Mouse (Mus musculus) lung, postnatal 0 days (tissue): ENCODE data around the gene Hepacam2. TPM values are rescaled to one million over a fixed set of nuclear protein-coding genes. Genes with fewer than 3 reads are reported as not detected.
"Not testable (repeated sequence)": the region's sequence is repeated elsewhere in the genome, so short reads cannot be mapped to it uniquely, and the experiment has no call there.

Source experiments
- ATAC-seq: fragments of 200-750 bp; cut with Nextera tagmentation; 2 replicates; pipeline ENCODE4 v1.8.0; 2017; ENCODE audit warnings: moderate library complexity
- DNase-seq: peaks from one replicate; pipeline ENCODE4 v3.0.0-alpha.2; 2016; ENCODE audit warnings: low spot score
- H3K27ac ChIP-seq: fragments of 300-500 bp; sonication (generic); 2 replicates; pipeline ENCODE4 v1.5.1; 2014; ENCODE audit warnings: antibody characterized with exemption, mild to moderate bottlenecking, low read length, mixed read lengths
- H3K27me3 ChIP-seq: fragments of 300-500 bp; sonication (generic); replicated peaks from 2 replicates; pipeline ENCODE4 v1.6.1; 2014; ENCODE audit warnings: low read length, mixed read lengths; ENCODE audit not compliant: insufficient read depth
- H3K36me3 ChIP-seq: fragments of 300-500 bp; sonication (generic); 2 replicates; pipeline ENCODE4 v1.6.1; 2014; ENCODE audit warnings: low read length, mixed read lengths; ENCODE audit not compliant: insufficient read depth
- H3K4me1 ChIP-seq: fragments of 300-500 bp; sonication (generic); 2 replicates; pipeline ENCODE4 v1.6.1; 2014; ENCODE audit warnings: antibody characterized with exemption, low read depth, low read length, mixed read lengths; ENCODE audit not compliant: insufficient read depth
- H3K4me2 ChIP-seq: fragments of 300-500 bp; sonication (generic); replicated peaks from 2 replicates; pipeline ENCODE4 v1.6.1; 2014; ENCODE audit warnings: low read depth, mild to moderate bottlenecking, low read length, moderate library complexity, mixed read lengths
- H3K4me3 ChIP-seq: fragments of 300-500 bp; sonication (generic); 2 replicates; pipeline ENCODE4 v1.5.1; 2014; ENCODE audit warnings: low read depth, low read length
- H3K9ac ChIP-seq: fragments of 300-500 bp; sonication (generic); replicated peaks from 2 replicates; pipeline ENCODE4 v1.6.1; 2014; ENCODE audit warnings: low read depth, mild to moderate bottlenecking
- H3K9me3 ChIP-seq: fragments of 300-500 bp; sonication (generic); 2 replicates; pipeline ENCODE4 v1.6.1; 2016; ENCODE audit warnings: low read length, mixed read lengths
- CTCF ChIP-seq: IDR thresholded peaks from 2 replicates; pipeline ENCODE4 v1.5.1; 2016; ENCODE audit warnings: antibody characterized with exemption, mild to moderate bottlenecking
- EP300 ChIP-seq: IDR thresholded peaks from 2 replicates; pipeline ENCODE4 v1.6.1; 2016; ENCODE audit warnings: antibody characterized with exemption, mild to moderate bottlenecking, control low read depth
- WGBS: fragments of 180-500 bp; shearing (Covaris S2); extraction: QIAGEN DNeasy Blood & Tissue Kit; methylation state at CpG from one replicate; pipeline ENCODE4 v1.1.7; 2014; 5-methylcytosine and 5-hydroxymethylcytosine counted together
- polyA plus RNA-seq: library from polyadenylated mRNA; unstranded; fragments of >200 nt; fragmentation: Nextera tagmentation; extraction: Ambion mirVana; gene quantifications from 2 replicates; pipeline ENCODE4 v1.2.1, GENCODE M21; 2015

Hepacam2 gene
- polyA plus RNA-seq, 1 experiment from 2014 or later, result 0.20 TPM

- H3K9me3 ChIP-seq, result no peaks in the 10 kb centered on the region
- H3K27ac ChIP-seq, result no peak overlapping the region
- DNase-seq (no peak), ATAC-seq (no peak)
- no peaks in the 10 kb centered on the region for H3K36me3 ChIP-seq
- 33% methylated on average over 5 of the region's 5 CpGs for whole genome bisulfite sequencing
- TF ChIP-seq CTCF (no peak), EP300 (no peak)
- no peaks in the 10 kb centered on the region for H3K4me1 ChIP-seq
- H3K4me3 ChIP-seq, result no peak overlapping the region
- no peaks in the 10 kb centered on the region for H3K27me3 ChIP-seq
- H3K9ac ChIP-seq, result no peak overlapping the region
- no peak overlapping the region for H3K4me2 ChIP-seq
Observed at GRCm38 (mm10) chr6:3454421-3454820, 43.7 kb downstream of the Hepacam2 start.

DNA sequence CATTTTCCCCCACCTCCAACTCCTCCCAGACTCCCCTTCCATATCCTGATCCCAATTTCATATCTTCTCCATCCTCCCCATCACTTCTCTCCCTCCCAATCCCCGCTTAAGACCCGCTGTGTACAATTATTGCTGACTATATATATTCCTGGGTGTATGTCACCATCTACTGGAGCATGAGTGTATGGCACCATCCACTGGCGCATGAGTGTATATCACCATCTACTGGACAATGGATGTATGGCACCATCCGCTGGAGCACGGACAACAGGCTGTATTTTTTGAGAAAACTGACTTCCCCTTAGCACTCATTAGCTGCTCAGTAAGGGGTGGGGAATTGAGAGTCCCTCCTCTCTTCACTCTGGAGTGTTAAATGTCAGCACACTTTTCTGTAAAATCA is 50.7 kb downstream of the Hepacam2 start:
- H3K27me3 ChIP-seq, result no peaks in the 10 kb centered on the region
- H3K36me3 ChIP-seq, result no peaks in the 10 kb centered on the region
- no peak overlapping the region for H3K9ac ChIP-seq
- TF ChIP-seq CTCF (peak; percentile 100), EP300 (no peak)
- DNase-seq (peak; percentile 80), ATAC-seq (peak; percentile 85)
- WGBS, result 5% methylated on average over 5 of the region's 5 CpGs
- no peaks in the 10 kb centered on the region for H3K9me3 ChIP-seq
- no peak overlapping the region for H3K4me2 ChIP-seq
- no peak overlapping the region for H3K4me3 ChIP-seq
- H3K4me1 ChIP-seq, result no peaks in the 10 kb centered on the region
- no peak overlapping the region for H3K27ac ChIP-seq

DNA sequence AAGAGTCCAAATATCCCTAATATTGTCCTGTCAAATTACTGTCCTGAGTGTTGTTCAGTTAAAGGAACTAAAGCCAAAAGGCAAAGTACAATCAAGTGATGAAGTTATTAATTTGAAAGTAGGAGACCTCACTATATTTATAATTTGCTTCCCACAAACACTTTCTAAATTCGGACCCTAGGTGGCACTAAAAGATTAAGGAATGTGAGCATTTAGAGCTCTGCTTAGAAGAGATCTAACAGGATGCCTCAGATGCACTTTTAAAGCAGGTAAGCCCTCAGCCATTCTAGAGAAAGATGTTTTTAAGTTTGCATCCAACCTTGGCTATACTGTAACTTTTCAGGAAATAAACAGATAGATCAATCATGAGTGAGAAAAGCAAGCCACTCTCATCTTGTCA is 54.2 kb downstream of the Hepacam2 start:
- Histone ChIP-seq H3K4me2 (no peak overlapping the region), H3K36me3 (no peaks in the 10 kb centered on the region), H3K27me3 (no peaks in the 10 kb centered on the region), H3K4me3 (no peak overlapping the region), H3K4me1 (no peaks in the 10 kb centered on the region), H3K9ac (no peak overlapping the region), H3K27ac (no peak overlapping the region), H3K9me3 (no peaks in the 10 kb centered on the region)
- no peak for ATAC-seq
- no peak for TF ChIP-seq CTCF
- no peak for TF ChIP-seq EP300
- no peak for DNase-seq
- WGBS, result 13% methylated on average over 1 of the region's 1 CpGs

GRCm38 (mm10) chr6:3436087-3436486 is 62.0 kb downstream of the Hepacam2 start:
- Histone ChIP-seq H3K4me1 (no peaks in the 10 kb centered on the region), H3K36me3 (no peaks in the 10 kb centered on the region), H3K4me3 (no peak overlapping the region), H3K9ac (no peak overlapping the region), H3K27ac (no peak overlapping the region), H3K9me3 (no peaks in the 10 kb centered on the region), H3K27me3 (no peaks in the 10 kb centered on the region), H3K4me2 (no peak overlapping the region)
- TF ChIP-seq CTCF, result no peak
- TF ChIP-seq EP300, result no peak
- ATAC-seq, result no peak
- DNase-seq, result no peak

DNA sequence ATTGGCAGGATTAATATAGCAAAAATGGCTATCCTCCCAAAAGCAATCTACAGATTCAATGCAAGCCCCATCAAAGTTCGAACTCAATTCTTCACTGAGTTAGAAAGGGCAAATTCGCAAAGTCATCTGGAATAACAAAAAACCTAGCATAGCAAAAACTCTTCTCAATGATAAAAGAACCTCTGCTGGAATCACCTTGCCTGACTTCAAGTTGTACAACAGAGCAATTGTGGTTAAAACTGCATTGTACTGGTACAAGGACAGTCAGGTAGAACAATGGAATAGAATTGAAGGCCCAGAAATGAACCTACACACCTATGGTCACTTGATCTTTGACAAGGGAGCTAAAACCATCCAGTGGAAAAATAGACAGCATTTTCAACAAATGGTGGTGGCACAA is 67.1 kb downstream of the Hepacam2 start:
- 80% methylated on average over 2 of the region's 2 CpGs for WGBS
- not testable (repeated sequence) for H3K4me2 ChIP-seq, DNase-seq, H3K9me3 ChIP-seq, H3K27me3 ChIP-seq, H3K4me3 ChIP-seq, H3K4me1 ChIP-seq, H3K36me3 ChIP-seq, H3K27ac ChIP-seq, ATAC-seq, H3K9ac ChIP-seq

- 73% methylated on average over 1 of the region's 1 CpGs for WGBS
- no peaks in the 10 kb centered on the region for H3K27me3 ChIP-seq
Observed at GRCm38 (mm10) chr6:3427047-3427446, 71.1 kb downstream of the Hepacam2 start.

GRCm38 (mm10) chr6:3425333-3425732 is 72.8 kb downstream of the Hepacam2 start:
- H3K4me2 ChIP-seq, H3K4me1 ChIP-seq, H3K36me3 ChIP-seq, H3K9me3 ChIP-seq, H3K9ac ChIP-seq, H3K27me3 ChIP-seq, H3K27ac ChIP-seq, DNase-seq, H3K4me3 ChIP-seq: not testable (repeated sequence)
- ATAC-seq, result peak; percentile 40; the same call in 1 of the 2 replicates

More at GRCm38 (mm10) chr6:3427047-3427446, 71.1 kb downstream of the Hepacam2 start:
- no peak for DNase-seq
- ATAC-seq, result no peak
- Histone ChIP-seq H3K36me3 (no peaks in the 10 kb centered on the region), H3K9ac (no peak overlapping the region), H3K9me3 (no peaks in the 10 kb centered on the region), H3K27ac (no peak overlapping the region), H3K4me1 (no peaks in the 10 kb centered on the region), H3K4me2 (no peak overlapping the region), H3K4me3 (no peak overlapping the region)
- TF ChIP-seq EP300, result no peak

DNA sequence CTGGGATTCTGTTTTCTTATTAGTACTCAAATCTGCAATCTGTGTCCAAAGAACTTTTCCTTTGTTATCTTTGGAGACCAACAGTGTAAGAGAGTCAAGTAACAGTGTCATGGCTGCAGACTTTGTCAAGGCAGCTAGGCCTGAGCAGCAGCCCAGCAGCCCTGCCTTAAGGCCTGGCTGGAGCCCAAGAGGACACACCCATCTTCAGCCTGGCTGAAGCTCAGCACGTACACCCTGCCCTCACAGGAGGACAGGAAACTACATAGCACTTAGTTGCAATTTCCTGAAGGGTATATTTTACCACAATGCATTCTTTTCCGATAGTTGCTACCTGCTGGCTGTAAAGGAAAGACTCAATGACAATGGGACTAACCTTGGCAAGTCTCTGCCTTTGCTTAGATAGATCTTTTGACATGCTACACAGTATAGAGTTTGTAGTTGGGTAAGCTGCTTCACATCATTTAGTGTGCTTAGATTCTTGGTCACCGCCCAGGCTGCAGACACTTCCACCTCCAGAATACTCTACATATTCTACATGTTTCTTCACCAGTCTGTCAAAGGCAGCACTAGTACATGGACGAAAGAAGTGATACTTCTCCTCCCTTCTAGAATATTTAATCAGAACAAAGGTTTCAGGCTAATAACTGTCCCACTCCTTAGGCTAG is 73.4 kb downstream of the Hepacam2 start:
- 11% methylated on average over 1 of the region's 4 CpGs for WGBS
- H3K4me3 ChIP-seq, H3K27ac ChIP-seq, H3K9me3 ChIP-seq, DNase-seq, H3K27me3 ChIP-seq, H3K4me2 ChIP-seq, H3K9ac ChIP-seq, H3K4me1 ChIP-seq, H3K36me3 ChIP-seq: not testable (repeated sequence)
- peak; percentile 89 for ATAC-seq
